Mouse (Mus musculus) v-Abl transformed pro-B cells (cell line): Measurements from ENCODE around the gene Slc25a3.

ENCODE experiments used
- in situ Hi-C, 2 experiments: fragments of 400-800 bp; cut with MboI; formaldehyde crosslinking; loops; one replicate each; pipeline ENCODE4 v1.15.1; 2025; ENCODE audit not compliant: unreplicated experiment in 2 of 2

Slc25a3 gene

GRCm38 (mm10) chr10:91143313-91144230 lies 19.7 kb upstream of the Slc25a3 start:
- in situ Hi-C loops: loop anchor here (5.0 to 25.0 kb wide), 4 partner anchors 71 to 1706 kb away; partner anchors contain the start of gene Gas2l3 (in 1 of the 2)

- in situ Hi-C loops: loop anchor here (5.0 to 25.0 kb wide), 4 partner anchors 70 to 1705 kb away; partner anchors contain the start of gene Gas2l3 (in 1 of the 2)
These were observed 18.9 kb upstream of the Slc25a3 start for GRCm38 (mm10) chr10:91142654-91143191.

- in situ Hi-C loops: loop anchor here (5.0 to 25.0 kb wide), 4 partner anchors 69 to 1704 kb away; partner anchors contain the start of gene Gas2l3 (in 1 of the 2)
These were observed 17.7 kb upstream of the Slc25a3 start for GRCm38 (mm10) chr10:91141564-91141963.

GRCm38 (mm10) chr10:91139148-91139766 lies 15.4 kb upstream of the Slc25a3 start:
- in situ Hi-C loops: loop anchor here in 1 of 2 experiments (25.0 kb wide), 1 partner anchor 1702 kb away; the partner anchor contains the start of gene Gas2l3

- in situ Hi-C loops: loop anchor here in 1 of 2 experiments (25.0 kb wide), 1 partner anchor 1701 kb away; the partner anchor contains the start of gene Gas2l3
These were observed 14.5 kb upstream of the Slc25a3 start for GRCm38 (mm10) chr10:91138317-91138716.

- in situ Hi-C loops: loop anchor here in 1 of 2 experiments (25.0 kb wide), 1 partner anchor 1700 kb away; the partner anchor contains the start of gene Gas2l3
These were observed 13.5 kb upstream of the Slc25a3 start for GRCm38 (mm10) chr10:91137400-91137799.

GRCm38 (mm10) chr10:91135302-91135972 lies 11.6 kb upstream of the Slc25a3 start:
- in situ Hi-C loops: loop anchor here in 1 of 2 experiments (25.0 kb wide), 1 partner anchor 1698 kb away; the partner anchor contains the start of gene Gas2l3

GRCm38 (mm10) chr10:91131565-91131964 lies 7.7 kb upstream of the Slc25a3 start:
- in situ Hi-C loops: loop anchor here in 1 of 2 experiments (25.0 kb wide), 1 partner anchor 1694 kb away; the partner anchor contains the start of gene Gas2l3

- in situ Hi-C loops: loop anchor here in 1 of 2 experiments (25.0 kb wide), 1 partner anchor 1693 kb away; the partner anchor contains the start of gene Gas2l3
These were observed 6.9 kb upstream of the Slc25a3 start for GRCm38 (mm10) chr10:91130792-91131191.

- in situ Hi-C loops: loop anchor here in 1 of 2 experiments (25.0 kb wide), 1 partner anchor 1691 kb away; the partner anchor contains the start of gene Gas2l3
These were observed 4.8 kb upstream of the Slc25a3 start for GRCm38 (mm10) chr10:91128551-91129160.

GRCm38 (mm10) chr10:91127395-91127794 lies 3.5 kb upstream of the Slc25a3 start:
- in situ Hi-C loops: loop anchor here in 1 of 2 experiments (25.0 kb wide), 1 partner anchor 1690 kb away; the partner anchor contains the start of gene Gas2l3

GRCm38 (mm10) chr10:91126618-91127355 lies 2.9 kb upstream of the Slc25a3 start:
- in situ Hi-C loops: loop anchor here in 1 of 2 experiments (25.0 kb wide), 1 partner anchor 1689 kb away; the partner anchor contains the start of gene Gas2l3

- in situ Hi-C loops: no loop called here
These were observed 505 bp downstream of the Slc25a3 start for GRCm38 (mm10) chr10:91123281-91123827.

- in situ Hi-C loops: no loop called here
These were observed 1.2 kb downstream of the Slc25a3 start for GRCm38 (mm10) chr10:91122646-91123045.

- in situ Hi-C loops: no loop called here
These were observed 6.9 kb downstream of the Slc25a3 start for GRCm38 (mm10) chr10:91116958-91117357.

- in situ Hi-C loops: no loop called here
These were observed 14.0 kb downstream of the Slc25a3 start for GRCm38 (mm10) chr10:91109841-91110240.

GRCm38 (mm10) chr10:91105981-91106380 lies 17.9 kb downstream of the Slc25a3 start:
- in situ Hi-C loops: no loop called here
